Mouse (Mus musculus) left cerebral cortex, postnatal 36 days (tissue): ENCODE measurements around the gene Cyb561. TPM values are rescaled to one million over a fixed set of nuclear protein-coding genes. Genes with fewer than 3 reads are reported as not detected.

Experiments
- total RNA-seq, 2 experiments: library from RNA; stranded (reverse); gene quantifications; 2 replicates each; pipeline ENCODE4 v1.2.3; 2021

Cyb561 gene
- total RNA-seq, 2 experiments from 2014 or later = 81.8 to 88.9 TPM

Other genes starting within 250 kb of the Cyb561 start
- gene Ace, start 14.6 kb upstream of the Cyb561 start, total RNA-seq = 10 to 100 TPM in 1 of 2 experiments, 1 to 10 TPM in 1; 9.2 to 11.5 TPM
- gene Ace3, start 41.3 kb upstream of the Cyb561 start, total RNA-seq = not detected
- gene Kcnh6, start 54.8 kb upstream of the Cyb561 start, total RNA-seq = 1 to 10 TPM; 2.1 to 2.2 TPM
- 100 to 1,000 TPM; 144 to 147 TPM for gene Dcaf7, start 83.5 kb upstream of the Cyb561 start, total RNA-seq
- 10 to 100 TPM; 17.2 to 20.3 TPM for gene Taco1, start 112.7 kb upstream of the Cyb561 start, total RNA-seq
- gene Map3k3, start 131.3 kb upstream of the Cyb561 start, total RNA-seq = 10 to 100 TPM; 26.9 to 28.4 TPM
- gene Gm10840, start 207.5 kb upstream of the Cyb561 start, total RNA-seq = not detected
- gene Limd2, start 207.5 kb upstream of the Cyb561 start, total RNA-seq = 100 to 1,000 TPM in 1 of 2 experiments, 10 to 100 TPM in 1; 98.5 to 104 TPM
- gene Strada, start 248.8 kb upstream of the Cyb561 start, total RNA-seq = 10 to 100 TPM; 26.6 to 31.2 TPM